Mouse (Mus musculus) liver, embryonic 14.5 days (tissue): ENCODE results near the gene Olfr536. TPM values are rescaled to one million over a fixed set of nuclear protein-coding genes. Genes with fewer than 3 reads are reported as not detected.
"Not testable (repeated sequence)": the region's sequence is repeated elsewhere in the genome, so short reads cannot be mapped to it uniquely, and the experiment has no call there.

Experiments
- ATAC-seq: fragments of 200-750 bp; cut with Nextera tagmentation; 2 replicates; pipeline ENCODE4 v1.8.0; 2017; ENCODE audit warnings: moderate number of reproducible peaks, mild to moderate bottlenecking, moderate library complexity; ENCODE audit not compliant: insufficient read depth
- DNase-seq, 3 experiments: peaks; one replicate each; pipeline ENCODE4 v3.0.0-alpha.2; 2012 to 2013; ENCODE audit warnings: low read depth in 3 of 3, low spot score in 3 of 3
- H3K27ac ChIP-seq: fragments of 300-500 bp; sonication (generic); 2 replicates; pipeline ENCODE4 v1.5.1; 2014; ENCODE audit warnings: moderate library complexity, mild to moderate bottlenecking, control low read depth, inconsistent platforms
- H3K27me3 ChIP-seq: fragments of 300-500 bp; sonication (generic); 2 replicates; pipeline ENCODE4 v1.6.1; 2014; ENCODE audit warnings: mild to moderate bottlenecking, low read length, moderate library complexity; ENCODE audit not compliant: control insufficient read depth, insufficient read depth
- H3K36me3 ChIP-seq: fragments of 300-500 bp; sonication (generic); replicated peaks from 2 replicates; pipeline ENCODE4 v1.6.1; 2014; ENCODE audit warnings: low read depth; ENCODE audit not compliant: control insufficient read depth, insufficient read depth
- H3K4me1 ChIP-seq, 2 experiments: fragments of 200-500 bp in 1 of 2; fragments of 300-500 bp in 1 of 2; sonication (generic) in 1 of 2; replicated peaks; 2 replicates each; pipeline ENCODE4 v1.6.1; 2012 to 2014; ENCODE audit warnings: antibody characterized with exemption in 1 of 2, inconsistent platforms in 1 of 2, low read length in 1 of 2; ENCODE audit not compliant: control insufficient read depth in 2 of 2, insufficient read depth in 2 of 2
- H3K4me2 ChIP-seq: fragments of 300-500 bp; sonication (generic); 2 replicates; pipeline ENCODE4 v1.6.1; 2014; ENCODE audit warnings: low read depth, mild to moderate bottlenecking, control low read depth, moderate library complexity
- H3K4me3 ChIP-seq, 2 experiments: fragments of 200-500 bp in 1 of 2; fragments of 300-500 bp in 1 of 2; sonication (generic) in 1 of 2; 2 replicates each; pipeline ENCODE4 v1.5.1; 2012 to 2014; ENCODE audit warnings: low read depth in 2 of 2, low read length in 2 of 2, mild to moderate bottlenecking in 2 of 2, control low read depth in 1 of 2, inconsistent platforms in 1 of 2, moderate library complexity in 1 of 2; ENCODE audit not compliant: insufficient read depth in 1 of 2
- H3K9ac ChIP-seq: fragments of 300-500 bp; sonication (generic); replicated peaks from 2 replicates; pipeline ENCODE4 v1.6.1; 2014; ENCODE audit warnings: mild to moderate bottlenecking, control low read depth, moderate library complexity
- H3K9me3 ChIP-seq: fragments of 300-500 bp; sonication (generic); 2 replicates; pipeline ENCODE4 v1.6.1; 2016; ENCODE audit warnings: low read length, mixed read lengths; ENCODE audit not compliant: control insufficient read depth
- CTCF ChIP-seq: IDR thresholded peaks from 2 replicates; pipeline ENCODE4 v1.5.1; 2016; ENCODE audit warnings: antibody characterized with exemption, low read depth, control low read depth
- EP300 ChIP-seq: IDR thresholded peaks from 2 replicates; pipeline ENCODE4 v1.6.1; 2016; ENCODE audit warnings: antibody characterized with exemption, low read depth
- WGBS: fragments of 180-500 bp; shearing (Covaris S2); extraction: QIAGEN DNeasy Blood & Tissue Kit; methylation state at CpG from one replicate; pipeline ENCODE4 v1.1.7; 2014; ENCODE audit not compliant: insufficient replicate concordance; 5-methylcytosine and 5-hydroxymethylcytosine counted together
- polyA plus RNA-seq, 2 experiments: library from polyadenylated mRNA; depleted of rRNA in 1 of 2; stranded (reverse) in 1 of 2; unstranded in 1 of 2; fragments of >200 nt; fragmentation: Nextera tagmentation in 1 of 2; extraction: Ambion mirVana in 1 of 2; gene quantifications; 2 replicates each; pipeline versions ENCODE4 v1.2.1 to v1.2.3; 2012 to 2014

Gene Olfr536
- polyA plus RNA-seq (2012; rRNA removed) (not detected in 2 replicates), polyA plus RNA-seq (2014; fragmentation: Nextera tagmentation; extraction: Ambion mirVana) (not detected in 2 replicates)

GRCm38 (mm10) chr7:140507346-140508021, at the start of gene Olfr536:
Olfr536 (minus strand) TSS chr7:140507396.
- DNase-seq, H3K9ac ChIP-seq, H3K4me1 ChIP-seq, H3K27me3 ChIP-seq, H3K4me3 ChIP-seq, H3K27ac ChIP-seq, H3K36me3 ChIP-seq, ATAC-seq, H3K4me2 ChIP-seq, H3K9me3 ChIP-seq: not testable (repeated sequence)
- WGBS, result 34% methylated on average over 1 of the region's 2 CpGs

- 45% methylated on average over 2 of the region's 2 CpGs for WGBS
- TF ChIP-seq EP300 (no peak), CTCF (no peak)
These were observed 32.5 kb upstream of the Olfr536 start for GRCm38 (mm10) chr7:140539746-140540145.

GRCm38 (mm10) chr7:140494702-140495101, 12.5 kb downstream of the Olfr536 start:
- no peak for DNase-seq
- no peak for TF ChIP-seq CTCF
- no peak for TF ChIP-seq EP300
- H3K4me2 ChIP-seq, result no peak overlapping the region
- no peaks in the 10 kb centered on the region for H3K36me3 ChIP-seq
- H3K27me3 ChIP-seq, result no peaks in the 10 kb centered on the region
- no peak overlapping the region for H3K9ac ChIP-seq
- H3K9me3 ChIP-seq, result no peaks in the 10 kb centered on the region
- no peaks in the 10 kb centered on the region for H3K4me1 ChIP-seq
- no peak overlapping the region for H3K4me3 ChIP-seq
- H3K27ac ChIP-seq, result no peak overlapping the region
- no peak for ATAC-seq

More at GRCm38 (mm10) chr7:140539746-140540145, 32.5 kb upstream of the Olfr536 start:
- Histone ChIP-seq H3K27ac (no peak overlapping the region), H3K4me1 (no peaks in the 10 kb centered on the region), H3K4me3 (no peak overlapping the region), H3K9ac (no peak overlapping the region), H3K9me3 (no peaks in the 10 kb centered on the region), H3K4me2 (no peak overlapping the region), H3K36me3 (no peaks in the 10 kb centered on the region), H3K27me3 (no peaks in the 10 kb centered on the region)
- no peak for DNase-seq
- ATAC-seq, result no peak

GRCm38 (mm10) chr7:140494231-140494630, 13.0 kb downstream of the Olfr536 start:
- Histone ChIP-seq H3K4me1 (no peaks in the 10 kb centered on the region), H3K36me3 (no peaks in the 10 kb centered on the region), H3K9me3 (no peaks in the 10 kb centered on the region), H3K9ac (no peak overlapping the region), H3K4me3 (no peak overlapping the region), H3K27ac (no peak overlapping the region), H3K27me3 (no peaks in the 10 kb centered on the region), H3K4me2 (no peak overlapping the region)
- ATAC-seq, result no peak
- DNase-seq, result no peak
- 20% methylated on average over 2 of the region's 2 CpGs for WGBS
- TF ChIP-seq EP300, result no peak
- TF ChIP-seq CTCF, result no peak

- ATAC-seq (no peak), DNase-seq (no peak)
- Histone ChIP-seq H3K9me3 (no peaks in the 10 kb centered on the region), H3K36me3 (no peaks in the 10 kb centered on the region), H3K4me1 (no peaks in the 10 kb centered on the region), H3K4me3 (no peak overlapping the region), H3K27ac (no peak overlapping the region), H3K27me3 (no peaks in the 10 kb centered on the region), H3K4me2 (no peak overlapping the region), H3K9ac (no peak overlapping the region)
- WGBS, result 37% methylated on average over 1 of the region's 1 CpGs
- no peak for TF ChIP-seq CTCF
- TF ChIP-seq EP300, result no peak
These were observed 18.2 kb downstream of the Olfr536 start for GRCm38 (mm10) chr7:140488981-140489380.
